Mouse (Mus musculus) heart, adult 8-10 months (tissue): ENCODE results near the gene Sptbn1. TPM values are rescaled to one million over a fixed set of nuclear protein-coding genes. Genes with fewer than 3 reads are reported as not detected.

Experiments
- DNase-seq: peaks from one replicate; pipeline ENCODE4 v3.0.0; 2022; ENCODE audit warnings: low spot score
- total RNA-seq, 4 experiments: library from RNA; stranded (reverse); gene quantifications; 2 replicates each; pipeline ENCODE4 v1.2.4; 2022

The Sptbn1 gene
- total RNA-seq, 4 experiments from 2014 or later: 542 to 588 (median 572) TPM

GRCm38 (mm10) chr11:30211663-30212416 is 56.1 kb downstream of the Sptbn1 start:
- DNase-seq: no peak

GRCm38 (mm10) chr11:30211141-30211540 is 56.8 kb downstream of the Sptbn1 start:
- no peak for DNase-seq

- DNase-seq: no peak
These were observed 57.7 kb downstream of the Sptbn1 start for GRCm38 (mm10) chr11:30210100-30210811.

GRCm38 (mm10) chr11:30209495-30209894 is 58.5 kb downstream of the Sptbn1 start:
- DNase-seq: peak; percentile 78

- no peak for DNase-seq
These were observed 63.6 kb downstream of the Sptbn1 start for GRCm38 (mm10) chr11:30204398-30204797.

GRCm38 (mm10) chr11:30200391-30200790 is 67.6 kb downstream of the Sptbn1 start:
- DNase-seq: no peak

GRCm38 (mm10) chr11:30198091-30198675 is 69.8 kb downstream of the Sptbn1 start:
- DNase-seq: peak; percentile 54

GRCm38 (mm10) chr11:30197564-30198090 is 70.3 kb downstream of the Sptbn1 start:
- peak; percentile 81 for DNase-seq

GRCm38 (mm10) chr11:30196368-30197070 is 71.5 kb downstream of the Sptbn1 start:
- no peak for DNase-seq

- DNase-seq: no peak
These were observed 72.2 kb downstream of the Sptbn1 start for GRCm38 (mm10) chr11:30195756-30196155.

GRCm38 (mm10) chr11:30194800-30195199 is 73.2 kb downstream of the Sptbn1 start:
- no peak for DNase-seq

GRCm38 (mm10) chr11:30190959-30191358 is 77.0 kb downstream of the Sptbn1 start:
- DNase-seq: no peak

- DNase-seq: no peak
These were observed 77.9 kb downstream of the Sptbn1 start for GRCm38 (mm10) chr11:30190119-30190518.

GRCm38 (mm10) chr11:30186902-30187470 is 81.0 kb downstream of the Sptbn1 start:
- DNase-seq: peak; percentile 54

GRCm38 (mm10) chr11:30184527-30184926 is 83.4 kb downstream of the Sptbn1 start:
- DNase-seq: no peak

GRCm38 (mm10) chr11:30182716-30183411 is 85.1 kb downstream of the Sptbn1 start:
- no peak for DNase-seq

- no peak for DNase-seq
These were observed 89.8 kb downstream of the Sptbn1 start for GRCm38 (mm10) chr11:30178193-30178592.

GRCm38 (mm10) chr11:30177145-30177840 is 90.7 kb downstream of the Sptbn1 start:
- no peak for DNase-seq

GRCm38 (mm10) chr11:30176111-30176510 is 91.9 kb downstream of the Sptbn1 start:
- DNase-seq: no peak

- DNase-seq: no peak
These were observed 92.4 kb downstream of the Sptbn1 start for GRCm38 (mm10) chr11:30175623-30176022.
